Mouse (Mus musculus): Measurements from ENCODE around the gene Ncapd3.

Ncapd3 gene

DNA sequence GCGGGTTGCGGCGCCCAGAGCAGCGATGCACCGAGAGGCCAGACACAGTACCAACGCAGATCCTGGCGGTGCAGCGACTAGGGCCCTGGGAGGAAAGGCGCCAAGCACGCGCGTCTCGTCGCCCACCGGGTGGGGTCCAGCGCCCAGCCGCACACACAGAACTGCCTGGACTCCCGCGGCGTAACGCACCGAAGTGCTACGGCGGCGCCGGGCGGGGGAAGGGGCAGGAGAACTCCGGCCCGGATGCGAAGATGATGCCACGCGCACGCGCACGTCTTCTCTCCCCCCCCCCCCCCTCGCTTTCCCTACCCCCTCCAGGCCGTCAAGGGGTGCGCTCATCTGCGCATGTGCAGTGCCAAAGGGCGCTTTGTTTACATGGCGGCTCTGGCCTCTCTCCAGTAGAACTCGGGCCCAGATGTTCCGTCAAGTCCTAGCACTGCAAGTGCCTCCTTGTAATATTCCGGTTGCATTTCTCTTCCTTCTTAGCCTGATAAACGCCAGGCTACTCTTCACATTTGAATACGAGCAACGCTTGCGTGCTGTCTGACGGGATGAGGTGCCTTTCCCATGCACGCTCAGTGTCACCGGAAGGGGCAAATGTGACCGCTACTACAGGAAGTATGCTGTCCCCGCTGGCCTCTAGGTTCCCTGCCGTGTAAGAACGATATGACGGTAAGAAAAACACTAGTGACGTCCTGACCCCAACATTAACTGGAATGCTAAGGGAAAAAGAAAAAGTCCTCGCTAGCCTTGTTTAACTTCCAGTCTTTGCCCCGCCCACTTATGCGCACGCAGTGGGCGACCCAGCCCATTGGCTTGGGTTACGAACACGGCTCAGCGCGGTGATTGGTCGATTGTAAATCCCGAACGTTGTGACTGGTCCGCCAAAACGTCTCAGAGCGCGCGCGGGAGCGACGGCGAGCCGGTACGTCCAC is at the start of gene Ncapd3, which contains the start of gene Vps26b:
Gene Ncapd3 (plus strand): TSS at position 348 of the 935 bp plus-strand sequence.
Gene Vps26b (minus strand): TSS at position 238 of the 935 bp plus-strand sequence.
- DNase-seq = peak; percentile 94

DNA sequence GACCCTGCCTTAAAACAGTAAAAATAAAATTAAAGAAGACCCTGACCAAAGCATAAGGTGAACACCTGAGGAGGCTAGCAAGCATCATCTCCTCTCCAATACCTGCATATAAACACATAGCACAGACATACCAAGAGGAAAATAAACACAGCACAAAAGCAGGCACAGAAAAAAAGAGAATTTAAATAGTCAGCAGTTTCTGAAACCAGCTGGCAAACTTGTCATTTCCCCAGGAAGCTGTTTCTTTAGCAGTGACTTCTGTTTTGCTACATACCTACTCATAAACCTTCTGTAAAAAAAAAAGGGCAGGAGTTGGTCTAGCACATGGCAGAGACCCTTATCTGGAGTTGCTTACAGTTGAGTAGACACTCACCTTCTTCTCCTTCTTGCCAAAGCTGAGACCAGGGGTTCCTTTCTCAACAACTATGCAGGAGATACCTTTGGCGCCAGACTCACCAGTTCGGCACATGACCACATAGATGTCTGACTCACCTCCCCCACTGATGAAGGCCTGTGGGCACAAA is 44.8 kb upstream of the Ncapd3 start:
- no peak for DNase-seq

DNA sequence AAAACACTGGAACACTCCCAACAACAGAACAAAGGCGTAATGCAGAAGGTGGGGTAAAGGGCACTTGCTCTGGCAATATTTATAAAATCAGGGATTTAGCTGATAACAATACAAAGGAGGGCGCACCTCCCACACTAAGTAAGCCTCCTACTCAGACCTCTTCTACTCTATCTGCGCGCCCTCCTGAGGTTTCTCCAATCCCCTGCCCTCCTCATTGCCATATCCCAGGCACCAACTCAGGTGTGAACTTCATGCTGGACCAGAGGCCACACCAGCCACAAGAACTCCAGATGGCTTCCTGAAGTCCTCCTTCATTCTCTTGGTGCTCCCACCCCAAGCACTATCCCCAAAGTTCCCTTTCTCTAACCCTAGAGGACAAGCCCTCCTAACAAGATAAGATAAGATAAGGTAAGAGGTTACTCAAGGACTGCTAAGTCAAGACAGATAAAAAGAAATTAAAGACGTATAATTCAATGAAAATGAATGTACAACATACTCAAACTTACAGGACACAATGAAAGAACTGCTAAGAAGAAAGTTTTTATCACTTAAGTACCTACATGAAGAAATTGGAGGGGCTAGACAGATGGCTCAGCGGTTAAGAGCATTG is 44.2 kb upstream of the Ncapd3 start:
- no peak for DNase-seq

GRCm38 (mm10) chr9:26990181-26990580 is 39.8 kb upstream of the Ncapd3 start:
- DNase-seq = no peak

- no peak for DNase-seq
Observed at GRCm38 (mm10) chr9:26993118-26993517, 36.9 kb upstream of the Ncapd3 start.

DNA sequence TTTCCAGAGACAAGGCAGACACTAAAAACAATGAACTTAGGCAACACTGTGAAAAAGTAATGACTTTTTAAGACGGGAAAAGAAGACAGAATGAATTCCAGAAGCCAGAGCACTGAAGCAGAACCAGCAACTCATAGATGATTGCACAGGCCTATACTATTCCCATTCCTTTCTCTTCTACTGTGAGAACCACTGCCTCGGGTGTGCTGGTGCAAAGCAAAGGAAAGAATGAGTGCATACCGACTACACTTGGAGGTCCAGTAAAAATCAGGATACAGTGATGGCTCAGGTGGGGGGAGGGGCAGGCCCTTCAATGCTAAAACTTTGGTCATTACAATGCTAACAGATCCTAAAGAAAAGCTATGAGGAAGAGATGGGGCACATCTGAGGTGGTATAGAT is 36.1 kb upstream of the Ncapd3 start:
- DNase-seq = no peak

- DNase-seq = no peak
Observed at GRCm38 (mm10) chr9:26997062-26997461, 32.9 kb upstream of the Ncapd3 start.

- DNase-seq = no peak
Observed at GRCm38 (mm10) chr9:26997501-26997900, 32.5 kb upstream of the Ncapd3 start.

DNA sequence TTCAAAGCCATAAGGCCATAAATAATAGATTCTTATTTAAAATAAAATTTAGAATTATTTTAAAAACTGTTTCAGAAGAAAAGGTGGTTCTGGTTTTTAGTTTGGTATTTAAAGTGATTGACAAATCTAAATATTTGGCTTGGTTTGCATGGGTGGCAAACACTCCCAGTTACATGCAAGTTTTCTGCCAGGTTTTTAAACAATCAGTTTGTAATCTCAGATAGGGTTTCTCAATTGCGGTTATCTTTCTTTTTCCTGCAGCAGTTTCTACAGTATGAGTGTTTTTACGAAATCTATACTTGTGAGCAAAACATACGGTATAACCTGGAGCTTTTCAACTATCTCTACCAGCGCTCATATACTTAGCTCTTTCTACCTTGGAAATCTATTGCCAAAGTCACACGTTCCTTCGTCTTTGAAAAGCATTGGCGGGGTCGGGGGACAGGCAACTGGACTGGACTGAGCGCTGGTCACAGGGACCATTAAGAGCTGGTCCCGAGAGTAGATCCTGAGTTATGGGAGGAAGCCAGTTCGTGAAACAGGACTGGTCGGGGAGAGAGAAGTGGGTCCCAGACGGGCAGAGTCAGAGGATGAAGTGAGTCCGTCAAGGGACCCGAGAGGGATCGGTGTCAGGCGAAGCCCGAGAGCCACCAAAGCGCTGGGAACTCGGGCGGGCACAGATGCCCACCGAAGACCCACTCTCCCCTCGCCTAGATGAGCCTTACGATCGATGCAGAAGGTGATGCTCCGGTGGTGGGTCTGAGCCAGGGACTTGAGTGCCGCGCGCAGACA is 31.1 kb upstream of the Ncapd3 start:
- DNase-seq = no peak

DNA sequence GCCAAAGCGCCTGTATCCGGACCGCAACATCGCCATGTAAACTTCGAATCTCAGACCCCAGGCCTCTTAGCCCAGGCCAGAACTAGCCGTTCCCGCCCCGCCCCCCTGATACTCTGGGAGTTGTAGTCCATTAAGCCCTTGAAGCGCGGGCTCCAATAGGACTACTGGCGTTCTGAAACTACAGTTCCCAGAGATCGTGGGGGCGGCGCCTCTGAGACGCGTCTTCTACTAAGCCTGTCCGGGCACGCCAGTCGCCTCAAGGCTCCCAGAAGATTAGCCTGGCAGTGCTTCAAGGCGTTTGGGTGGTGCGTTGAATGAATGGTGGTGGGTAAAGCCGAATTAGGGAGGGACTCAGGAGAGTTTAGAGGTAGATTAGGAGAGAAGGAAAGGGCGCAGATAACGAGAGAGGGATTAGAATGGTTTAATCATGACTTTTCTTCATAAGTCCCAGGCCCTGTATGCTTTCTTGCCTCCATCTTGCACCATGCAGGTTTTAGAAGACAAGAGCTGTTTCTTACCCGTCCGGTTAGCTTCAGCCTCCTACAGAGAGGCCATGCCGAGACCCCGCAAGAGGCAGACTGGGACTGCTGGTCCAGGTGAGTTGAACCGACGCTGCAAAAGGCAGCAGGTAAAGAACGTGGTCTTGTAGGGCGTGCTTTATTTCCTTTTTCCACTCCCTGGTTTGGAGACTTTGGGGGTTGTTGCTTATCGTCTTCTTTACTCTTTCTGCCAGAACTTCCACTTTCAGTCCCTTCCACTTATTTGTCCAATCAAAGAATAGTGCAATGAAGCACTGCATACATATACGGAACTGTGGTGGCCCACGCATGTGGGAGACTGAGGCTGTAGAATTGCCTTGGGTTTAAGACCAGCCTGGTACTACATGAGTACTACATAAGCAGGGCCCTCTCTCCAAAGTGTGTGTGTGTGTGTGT is 30.2 kb upstream of the Ncapd3 start, which contains the start of the genes Acad8 and Thyn1:
Gene Acad8 (minus strand): TSS at position 106 of the 935 bp plus-strand sequence.
Gene Thyn1 (plus strand): TSS at position 250 of the 935 bp plus-strand sequence.
- DNase-seq = peak; percentile 91

DNA sequence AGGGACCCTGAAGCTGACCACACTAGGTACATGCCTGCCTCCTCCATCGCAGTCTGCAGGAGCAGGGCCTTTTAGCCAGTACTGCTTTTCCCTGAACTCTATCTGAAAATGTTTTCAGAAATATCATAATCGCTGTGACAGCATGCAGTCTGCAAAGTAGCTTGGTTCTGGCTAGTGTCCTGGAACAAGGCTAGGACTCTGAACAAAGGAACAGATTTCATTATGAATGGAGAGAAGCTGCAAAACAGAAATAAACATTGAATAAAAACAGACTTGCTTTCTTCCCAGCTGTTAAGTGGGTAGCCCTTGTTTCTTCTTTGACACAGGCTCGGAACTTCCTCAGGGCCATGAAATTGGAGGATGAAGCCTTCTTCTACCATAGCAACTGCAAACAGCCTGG is 24.7 kb upstream of the Ncapd3 start:
- no peak for DNase-seq

DNA sequence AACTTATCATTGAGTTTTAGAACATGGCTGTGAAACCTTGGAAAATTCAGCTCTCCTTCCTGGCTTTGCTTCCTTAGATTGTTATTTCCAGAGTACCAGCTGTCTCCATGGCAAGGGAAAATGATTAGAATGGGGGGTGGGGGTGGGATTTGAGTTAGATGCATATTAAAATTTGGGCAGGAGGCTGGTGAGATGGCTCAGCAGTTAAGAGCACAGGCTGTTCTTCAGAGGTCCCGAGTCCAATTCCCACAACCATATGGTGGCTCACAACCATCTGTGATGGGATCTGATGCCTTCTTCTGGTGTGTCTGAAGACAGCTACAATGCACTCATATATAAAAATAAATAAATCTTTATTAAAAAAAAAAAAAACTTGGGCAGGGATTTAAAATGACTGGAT is 24.0 kb upstream of the Ncapd3 start:
- DNase-seq = no peak

DNA sequence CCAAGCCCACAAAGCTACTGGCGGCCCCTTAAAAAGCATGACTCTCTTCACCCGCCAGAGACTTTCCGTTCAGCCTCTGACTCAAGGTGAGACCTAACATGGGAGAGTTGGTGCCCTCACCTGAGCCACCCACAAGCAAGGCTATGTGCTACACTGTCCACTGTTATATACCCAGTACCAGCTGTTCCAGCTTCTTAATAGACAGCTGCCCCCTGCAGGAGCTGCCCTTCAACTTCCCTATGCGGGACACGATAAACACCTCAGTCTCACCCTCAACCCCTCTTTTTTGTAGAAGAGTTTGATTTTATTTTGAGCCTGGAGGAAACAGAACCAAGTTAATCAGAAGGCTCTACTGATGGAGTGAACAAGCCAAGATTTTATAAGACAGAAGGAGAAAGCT is 23.1 kb upstream of the Ncapd3 start:
- no peak for DNase-seq

- DNase-seq = no peak
Observed at GRCm38 (mm10) chr9:27009231-27009630, 20.7 kb upstream of the Ncapd3 start.

- no peak for DNase-seq
Observed at GRCm38 (mm10) chr9:27011572-27011971, 18.4 kb upstream of the Ncapd3 start.

- no peak for DNase-seq
Observed at GRCm38 (mm10) chr9:27018961-27019360, 11.0 kb upstream of the Ncapd3 start.

DNA sequence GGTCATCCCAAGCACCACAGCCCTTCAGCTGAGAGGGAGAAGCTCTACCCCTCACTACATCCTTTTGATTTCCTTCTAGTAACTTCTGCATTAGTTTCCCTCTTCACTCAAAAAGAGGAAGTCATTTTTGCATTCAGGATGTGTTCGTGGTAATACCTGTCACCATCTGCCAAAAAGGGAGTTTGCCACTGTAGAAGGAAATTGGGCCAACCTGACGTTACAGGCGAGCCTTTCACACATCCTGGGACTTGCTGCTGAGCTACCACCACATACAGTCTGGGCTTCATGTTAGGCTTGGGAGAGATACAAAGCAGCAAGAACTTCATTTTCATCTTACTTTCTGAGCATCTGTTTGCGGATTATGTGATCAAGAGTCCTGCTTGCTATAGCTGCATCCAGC is 6.3 kb upstream of the Ncapd3 start:
- peak; percentile 11 for DNase-seq

DNA sequence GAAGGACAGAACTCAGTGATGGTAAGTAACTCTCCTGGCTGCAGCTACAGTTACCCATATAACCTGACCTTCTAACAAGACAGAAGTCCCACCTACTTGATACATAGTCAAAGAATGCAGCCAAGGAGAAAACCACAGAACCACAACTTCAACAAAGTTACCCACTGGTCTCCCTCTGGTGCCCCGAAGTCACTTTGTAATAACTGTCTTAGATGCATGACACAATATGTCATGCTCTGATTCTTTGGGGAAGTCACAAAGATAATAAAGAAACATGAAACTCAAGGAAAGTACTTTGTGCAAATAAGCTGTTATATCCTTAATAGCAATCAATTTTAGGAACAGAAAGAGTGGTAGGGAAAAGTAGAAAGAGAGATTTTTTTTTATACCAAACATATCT is 3.3 kb upstream of the Ncapd3 start:
- DNase-seq = no peak

- DNase-seq = peak; percentile 72
Observed at GRCm38 (mm10) chr9:27029022-27029827, 750 bp upstream of the Ncapd3 start.

DNA sequence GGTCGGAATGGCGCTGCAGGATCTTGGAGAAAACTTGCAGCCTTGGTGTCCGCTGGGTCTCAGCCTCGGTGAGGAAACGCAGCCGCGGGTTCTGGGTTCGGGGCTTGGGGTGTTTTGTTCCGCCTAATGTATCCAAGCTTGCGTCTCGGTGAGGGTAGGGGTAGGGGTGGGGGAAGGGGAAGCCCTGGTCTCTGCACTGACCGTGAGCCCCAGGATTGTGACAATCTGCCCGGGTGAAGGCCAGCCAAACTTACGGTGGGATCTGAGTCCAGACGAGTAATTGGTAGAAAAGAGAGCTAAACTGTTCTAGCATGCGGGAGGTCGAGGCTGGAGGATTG is 757 bp downstream of the Ncapd3 start:
- no peak for DNase-seq

- DNase-seq = no peak
Observed at GRCm38 (mm10) chr9:27043892-27044291, 13.9 kb downstream of the Ncapd3 start.
